Mouse (Mus musculus) cerebellum, adult 2 months (tissue): ENCODE data around the gene Gbp7. TPM values are rescaled to one million over a fixed set of nuclear protein-coding genes. Genes with fewer than 3 reads are reported as not detected.
"Not testable (repeated sequence)": the region's sequence is repeated elsewhere in the genome, so short reads cannot be mapped to it uniquely, and the experiment has no call there.

ENCODE experiments used
- DNase-seq, 2 experiments: peaks; one replicate each; pipeline ENCODE4 v3.0.0; 2021
- H3K27ac ChIP-seq: fragments of 200-500 bp; 2 replicates; pipeline ENCODE4 v1.5.1; 2012; ENCODE audit warnings: low read length, control low read depth, inconsistent platforms; ENCODE audit not compliant: insufficient read depth
- H3K27me3 ChIP-seq: fragments of 200-500 bp; 2 replicates; pipeline ENCODE4 v1.6.1; 2012; ENCODE audit warnings: inconsistent platforms, mild to moderate bottlenecking, low read length, moderate library complexity; ENCODE audit not compliant: control insufficient read depth, insufficient read depth
- H3K4me1 ChIP-seq: fragments of 200-500 bp; 2 replicates; pipeline ENCODE4 v1.6.1; 2011; ENCODE audit warnings: low read length; ENCODE audit not compliant: control insufficient read depth, insufficient read depth
- H3K4me3 ChIP-seq: fragments of 200-500 bp; replicated peaks from 2 replicates; pipeline ENCODE3; 2011; ENCODE audit warnings: mild to moderate bottlenecking, low read depth, low read length, control low read depth; ENCODE audit not compliant: insufficient read depth
- CTCF ChIP-seq: fragments of 200-500 bp; IDR thresholded peaks from 2 replicates; pipeline ENCODE4 v1.5.1; 2011; ENCODE audit warnings: low read depth, mild to moderate bottlenecking, control low read depth, low read length, moderate library complexity, borderline replicate concordance; ENCODE audit not compliant: insufficient read depth
- POLR2A ChIP-seq: fragments of 200-500 bp; IDR thresholded peaks from 2 replicates; pipeline ENCODE4 v1.6.1; 2011; ENCODE audit warnings: low read length, control low read depth, borderline replicate concordance; ENCODE audit not compliant: insufficient read depth
- WGBS: fragments of 180-500 bp; shearing (Covaris S2); methylation state at CpG from one replicate; pipeline ENCODE4 v1.1.7; 2018; 5-methylcytosine and 5-hydroxymethylcytosine counted together
- polyA plus RNA-seq: library from polyadenylated mRNA; depleted of rRNA; stranded (reverse); fragments of >200 nt; gene quantifications from 2 replicates; pipeline ENCODE4 v1.2.3, GENCODE M21; 2012

The Gbp7 gene
- polyA plus RNA-seq, 1 experiment, result 1.7 TPM

DNA sequence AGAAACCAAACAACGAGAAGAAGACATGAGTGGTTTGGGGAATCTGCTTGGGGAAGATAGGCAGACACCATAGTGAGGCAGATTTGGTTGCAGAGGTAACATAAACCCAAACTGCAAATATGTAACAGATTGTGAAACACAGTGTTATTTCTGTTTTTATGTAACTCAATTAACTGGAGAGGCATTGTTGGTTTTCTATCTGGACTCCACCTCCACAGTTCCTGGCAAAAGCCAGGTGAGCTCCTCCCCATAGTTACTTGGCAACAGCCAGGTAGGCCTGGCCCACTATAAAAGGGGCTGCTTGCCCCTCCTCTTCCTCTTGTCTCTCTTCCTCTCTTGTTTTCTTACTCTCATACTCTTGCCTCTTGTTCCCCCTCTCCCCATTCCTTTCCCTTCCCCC lies 24.5 kb downstream of the Gbp7 start:
- no peak overlapping the region for H3K27ac ChIP-seq
- 93% methylated on average over 1 of the region's 1 CpGs for WGBS
- no peak for DNase-seq
- no peaks in the 10 kb centered on the region for H3K4me1 ChIP-seq
- H3K27me3 ChIP-seq, result no peaks in the 10 kb centered on the region; the same call in 1 of the 2 replicates
- no peak overlapping the region for H3K4me3 ChIP-seq
- TF ChIP-seq CTCF (no peak), POLR2A (no peak)

DNA sequence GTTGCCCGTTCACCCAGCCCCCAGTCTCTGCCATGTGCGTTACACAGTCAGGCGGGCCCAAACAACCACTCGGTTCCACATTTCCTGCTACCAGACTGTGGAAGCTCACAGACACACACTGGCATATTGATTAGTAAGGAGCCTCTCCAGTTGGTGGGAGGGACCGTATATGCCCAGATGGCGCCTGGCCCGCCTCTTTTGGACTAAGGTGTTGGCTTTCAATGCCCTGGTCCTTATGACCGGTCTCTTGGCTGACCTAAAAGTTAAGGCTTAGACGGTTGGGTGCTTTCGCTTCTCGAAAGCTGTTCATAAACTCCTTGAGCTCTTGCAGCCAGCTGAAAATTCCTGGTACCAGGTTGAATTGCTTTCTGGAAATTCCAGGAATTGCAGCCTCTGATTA lies 25.5 kb downstream of the Gbp7 start:
- H3K4me3 ChIP-seq, result no peak overlapping the region
- no peaks in the 10 kb centered on the region for H3K4me1 ChIP-seq
- TF ChIP-seq CTCF (no peak), POLR2A (no peak)
- no peak for DNase-seq
- no peak overlapping the region for H3K27ac ChIP-seq
- no peaks in the 10 kb centered on the region; the same call in 1 of the 2 replicates for H3K27me3 ChIP-seq
- WGBS, result 57% methylated on average over 11 of the region's 11 CpGs

DNA sequence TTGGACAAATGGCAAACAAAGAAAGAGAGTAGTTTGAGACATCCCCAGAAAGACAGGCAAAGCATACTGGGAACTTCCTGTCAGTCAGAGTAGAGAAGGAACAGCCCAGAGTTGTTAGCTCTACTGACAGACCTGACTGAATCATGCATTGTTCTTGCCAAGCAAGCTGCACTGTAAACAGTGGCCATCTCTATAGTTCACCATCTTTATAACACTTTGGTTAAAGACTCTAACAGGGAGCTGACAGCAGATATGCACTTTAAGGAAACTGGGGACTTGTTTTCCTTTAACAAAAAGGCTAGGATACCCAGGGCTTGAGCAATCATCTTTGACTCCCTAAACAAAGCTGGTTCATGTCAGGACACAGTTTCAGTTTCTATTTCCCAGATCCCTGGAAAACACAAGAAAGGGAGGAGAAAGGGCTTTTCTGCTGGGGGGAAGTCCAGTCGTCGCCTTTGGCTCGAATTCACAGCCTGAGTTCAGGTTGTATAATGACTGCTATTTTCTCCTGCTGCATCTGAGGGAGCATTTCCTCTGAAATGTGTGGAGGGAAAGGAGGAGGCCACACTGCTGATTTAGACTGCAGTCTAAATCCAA lies 29.6 kb downstream of the Gbp7 start, which contains the start of gene Gbp3:
Gene Gbp3 (plus strand): TSS at position 395 of the 597 bp plus-strand sequence.
- TF ChIP-seq POLR2A (no peak), CTCF (no peak)
- Histone ChIP-seq H3K27ac (no peak within 1 kb of the TSS), H3K4me3 (no peak within 1 kb of the TSS), H3K27me3 (no peaks in the 10 kb centered on the region; the same call in 1 of the 2 replicates), H3K4me1 (no peaks in the 10 kb centered on the region)
- no peak for DNase-seq
- WGBS, result 64% methylated on average over 3 of the region's 3 CpGs

DNA sequence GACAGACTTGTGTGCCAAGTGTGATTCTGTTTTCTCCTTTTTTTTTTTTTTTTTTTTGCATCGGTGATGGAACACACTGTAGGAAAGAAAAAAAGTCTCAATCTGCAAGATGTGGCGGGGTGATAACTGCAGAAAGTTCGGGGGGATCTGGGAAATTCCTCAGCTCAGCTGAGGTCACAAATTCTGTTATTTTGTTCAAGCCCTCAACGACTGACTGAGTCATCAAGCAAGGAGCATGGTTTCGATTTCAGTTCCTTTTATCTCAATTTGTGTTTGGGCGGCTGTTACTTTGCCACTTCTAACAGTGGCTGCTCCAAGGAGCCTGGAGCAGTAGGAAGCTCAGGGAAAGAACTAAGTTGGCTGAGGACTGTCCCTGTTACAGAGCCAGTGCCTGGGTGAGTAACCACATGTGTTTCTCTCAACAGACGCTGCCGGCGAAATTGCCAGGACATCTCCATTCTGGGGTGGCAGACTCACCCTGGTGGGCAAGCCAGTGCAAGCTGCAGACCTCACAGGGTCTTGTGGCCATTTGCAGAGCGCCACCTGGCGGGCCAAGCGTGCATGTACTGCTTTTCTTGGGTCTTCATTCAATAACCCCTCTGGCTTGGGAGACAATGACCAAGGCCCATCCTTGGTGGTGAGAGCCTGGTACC lies 30.3 kb downstream of the Gbp7 start:
- Histone ChIP-seq H3K4me3 (no peak overlapping the region), H3K4me1 (no peaks in the 10 kb centered on the region), H3K27me3 (no peaks in the 10 kb centered on the region; the same call in 1 of the 2 replicates), H3K27ac (no peak overlapping the region)
- 8% methylated on average over 12 of the region's 12 CpGs for WGBS
- peak; percentile 75 for DNase-seq
- no peak for TF ChIP-seq POLR2A
- TF ChIP-seq CTCF, result peak; percentile 90

DNA sequence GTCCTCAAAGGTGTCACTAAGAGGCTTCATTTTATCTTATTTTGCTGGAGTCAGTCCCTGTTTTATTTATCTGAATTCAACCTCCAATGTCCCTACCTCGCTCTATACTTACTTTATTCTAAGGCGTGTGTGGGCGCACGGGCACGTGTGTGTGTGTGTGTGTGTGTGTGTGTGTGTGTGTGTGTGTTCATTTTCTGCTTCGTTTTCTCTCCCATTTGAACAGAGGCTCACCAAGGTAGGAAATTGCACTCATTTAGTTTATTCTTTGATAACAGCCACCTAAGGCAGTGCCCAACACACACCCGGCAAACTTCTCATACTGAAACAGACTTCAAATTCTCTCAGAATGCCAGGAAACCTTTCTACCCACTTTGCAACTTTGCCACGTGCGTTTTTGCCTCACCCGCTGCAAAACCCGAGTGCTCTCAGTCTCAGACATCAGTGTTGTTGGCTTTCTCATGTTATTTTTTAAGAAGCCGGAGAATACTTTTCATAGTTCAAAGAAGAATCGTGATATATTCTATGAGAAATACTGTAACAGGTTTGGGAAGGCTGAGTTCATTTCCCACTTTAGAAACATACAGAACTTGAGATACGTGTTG lies 31.0 kb downstream of the Gbp7 start:
- no peaks in the 10 kb centered on the region for H3K4me1 ChIP-seq
- WGBS, result 92% methylated on average over 14 of the region's 14 CpGs
- H3K4me3 ChIP-seq, result no peak overlapping the region
- no peaks in the 10 kb centered on the region; the same call in 1 of the 2 replicates for H3K27me3 ChIP-seq
- TF ChIP-seq CTCF (no peak), POLR2A (no peak)
- DNase-seq, result no peak
- H3K27ac ChIP-seq, result no peak overlapping the region

DNA sequence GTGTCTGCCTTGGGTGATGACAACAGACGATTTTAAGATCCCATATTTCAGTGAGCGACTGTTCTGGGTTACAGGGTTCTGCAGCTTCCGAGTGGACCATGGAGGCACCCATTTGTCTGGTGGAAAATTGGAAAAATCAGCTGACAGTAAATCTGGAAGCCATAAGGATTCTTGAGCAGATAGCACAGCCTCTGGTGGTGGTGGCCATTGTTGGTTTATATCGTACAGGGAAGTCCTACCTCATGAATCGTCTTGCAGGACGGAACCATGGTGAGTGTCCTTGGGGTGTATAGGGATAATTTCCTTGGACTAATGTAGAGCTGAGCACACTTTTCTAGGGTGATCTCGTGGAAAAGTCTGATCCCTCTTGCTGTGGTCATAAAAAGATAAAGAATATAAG lies 31.5 kb downstream of the Gbp7 start:
- WGBS, result 90% methylated on average over 7 of the region's 7 CpGs

DNA sequence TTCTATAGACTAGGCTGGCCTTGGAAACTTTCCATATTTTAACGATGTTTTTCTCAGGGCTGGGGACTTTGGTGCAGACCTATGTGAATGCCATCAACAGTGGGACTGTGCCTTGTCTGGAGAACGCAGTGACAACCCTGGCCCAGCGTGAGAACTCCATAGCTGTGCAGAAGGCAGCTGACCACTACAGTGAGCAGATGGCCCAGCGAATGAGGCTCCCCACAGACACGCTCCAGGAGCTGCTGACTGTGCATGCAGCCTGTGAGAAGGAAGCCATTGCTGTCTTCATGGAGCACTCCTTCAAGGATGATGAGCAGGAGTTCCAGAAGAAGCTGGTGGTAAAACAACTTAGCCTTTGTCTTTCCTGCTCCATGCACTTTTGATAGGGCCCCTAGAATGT lies 37.3 kb downstream of the Gbp7 start:
- H3K4me3 ChIP-seq, H3K4me1 ChIP-seq, H3K27me3 ChIP-seq, H3K27ac ChIP-seq: not testable (repeated sequence)
- DNase-seq, result peak; percentile 29 to 53
- 13% methylated on average over 5 of the region's 5 CpGs for whole genome bisulfite sequencing

More for the DNA sequence above, 31.5 kb downstream of the Gbp7 start:
- no peaks in the 10 kb centered on the region for H3K4me1 ChIP-seq
- no peak for DNase-seq
- no peak for TF ChIP-seq CTCF
- no peak for TF ChIP-seq POLR2A
- H3K27me3 ChIP-seq, result no peaks in the 10 kb centered on the region; the same call in 1 of the 2 replicates
- no peak overlapping the region for H3K4me3 ChIP-seq
- H3K27ac ChIP-seq, result no peak overlapping the region

DNA sequence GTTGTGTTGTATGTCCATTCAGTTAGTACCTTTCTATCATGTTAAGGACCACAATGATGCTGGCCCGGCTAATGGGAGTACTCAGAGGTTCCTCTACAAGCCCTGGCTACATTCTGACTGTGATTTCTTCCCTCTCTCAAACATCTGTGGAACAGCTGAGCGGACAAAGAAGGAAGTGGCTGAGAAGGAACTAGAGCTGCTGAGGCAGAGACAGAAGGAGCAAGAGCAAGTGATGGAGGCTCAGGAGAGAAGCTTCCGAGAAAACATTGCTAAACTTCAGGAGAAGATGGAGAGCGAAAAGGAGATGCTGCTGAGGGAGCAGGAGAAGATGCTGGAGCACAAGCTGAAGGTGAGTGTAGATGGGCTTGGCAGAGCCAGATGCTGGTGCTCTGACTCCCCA lies 40.6 kb downstream of the Gbp7 start:
- peaks cover 4% of the 10 kb centered on the region for H3K4me1 ChIP-seq
- H3K4me3 ChIP-seq, result no peak overlapping the region
- TF ChIP-seq POLR2A, result no peak
- H3K27me3 ChIP-seq, result no peaks in the 10 kb centered on the region
- H3K27ac ChIP-seq, result no peak overlapping the region
- 98% methylated on average over 4 of the region's 4 CpGs for WGBS
- no peak for DNase-seq
